Mouse (Mus musculus): ENCODE measurements around the gene Gm10643. TPM values are rescaled to one million over a fixed set of nuclear protein-coding genes. Genes with fewer than 3 reads are reported as not detected.

The Gm10643 gene
- polyA plus RNA-seq, 1 experiment = 2.9 TPM

GRCm38 (mm10) chr8:84070667-84071066 lies 5.7 kb upstream of the Gm10643 start:
- DNase-seq (ENCODE audit: low read depth) = peak; percentile 23

GRCm38 (mm10) chr8:84070241-84070640 lies 5.3 kb upstream of the Gm10643 start:
- no peak for DNase-seq (ENCODE audit: low read depth)
- TF ChIP-seq POLR2A (IDR thresholded peaks at IDR 0.05; ENCODE audit: borderline replicate concordance, extremely low read depth, insufficient read depth, insufficient read length, poor library complexity, severe bottlenecking) = no peak
- TF ChIP-seq CTCF (IDR thresholded peaks at IDR 0.05; ENCODE audit: borderline replicate concordance, extremely low read depth, insufficient read depth, insufficient read length) = no peak

More at GRCm38 (mm10) chr8:84070667-84071066, 5.7 kb upstream of the Gm10643 start:
- TF ChIP-seq POLR2A (IDR thresholded peaks at IDR 0.05; ENCODE audit: borderline replicate concordance, extremely low read depth, insufficient read depth, insufficient read length, poor library complexity, severe bottlenecking) = no peak
- no peak for TF ChIP-seq CTCF (IDR thresholded peaks at IDR 0.05; ENCODE audit: borderline replicate concordance, extremely low read depth, insufficient read depth, insufficient read length)

GRCm38 (mm10) chr8:84069750-84070149 lies 4.8 kb upstream of the Gm10643 start:
- no peak for TF ChIP-seq CTCF (IDR thresholded peaks at IDR 0.05; ENCODE audit: borderline replicate concordance, extremely low read depth, insufficient read depth, insufficient read length)
- TF ChIP-seq POLR2A (IDR thresholded peaks at IDR 0.05; ENCODE audit: borderline replicate concordance, extremely low read depth, insufficient read depth, insufficient read length, poor library complexity, severe bottlenecking) = no peak
- peak; percentile 35 for DNase-seq (ENCODE audit: low read depth)

GRCm38 (mm10) chr8:84069169-84069568 lies 4.2 kb upstream of the Gm10643 start:
- no peak for DNase-seq (ENCODE audit: low read depth)
- TF ChIP-seq POLR2A (IDR thresholded peaks at IDR 0.05; ENCODE audit: borderline replicate concordance, extremely low read depth, insufficient read depth, insufficient read length, poor library complexity, severe bottlenecking) (no peak), CTCF (IDR thresholded peaks at IDR 0.05; ENCODE audit: borderline replicate concordance, extremely low read depth, insufficient read depth, insufficient read length) (no peak)

GRCm38 (mm10) chr8:84068316-84069035 lies 3.5 kb upstream of the Gm10643 start:
- DNase-seq (ENCODE audit: low read depth) = no peak
- no peak for TF ChIP-seq CTCF (IDR thresholded peaks at IDR 0.05; ENCODE audit: borderline replicate concordance, extremely low read depth, insufficient read depth, insufficient read length)
- TF ChIP-seq POLR2A (IDR thresholded peaks at IDR 0.05; ENCODE audit: borderline replicate concordance, extremely low read depth, insufficient read depth, insufficient read length, poor library complexity, severe bottlenecking) = no peak

GRCm38 (mm10) chr8:84067911-84068310 lies 3.0 kb upstream of the Gm10643 start:
- DNase-seq (ENCODE audit: low read depth) = no peak
- TF ChIP-seq POLR2A (IDR thresholded peaks at IDR 0.05; ENCODE audit: borderline replicate concordance, extremely low read depth, insufficient read depth, insufficient read length, poor library complexity, severe bottlenecking) = no peak
- TF ChIP-seq CTCF (IDR thresholded peaks at IDR 0.05; ENCODE audit: borderline replicate concordance, extremely low read depth, insufficient read depth, insufficient read length) = no peak

- TF ChIP-seq POLR2A (IDR thresholded peaks at IDR 0.05; ENCODE audit: borderline replicate concordance, extremely low read depth, insufficient read depth, insufficient read length, poor library complexity, severe bottlenecking) = 0 out of 2 replicates have a peak, but pooled peaks have one; percentile 33
- no peak for TF ChIP-seq CTCF (IDR thresholded peaks at IDR 0.05; ENCODE audit: borderline replicate concordance, extremely low read depth, insufficient read depth, insufficient read length)
- DNase-seq (ENCODE audit: low read depth) = peak; percentile 95
Measured at GRCm38 (mm10) chr8:84067047-84067573, 2.2 kb upstream of the Gm10643 start.

- DNase-seq (ENCODE audit: low read depth) = peak; percentile 100
Measured at GRCm38 (mm10) chr8:84066291-84066930, 1.5 kb upstream of the Gm10643 start, which contains the start of gene Rfx1. Gene Rfx1 (plus strand): TSS chr8:84066834.

GRCm38 (mm10) chr8:84065457-84066072 lies 628 bp upstream of the Gm10643 start:
- TF ChIP-seq CTCF (IDR thresholded peaks at IDR 0.05; ENCODE audit: borderline replicate concordance, extremely low read depth, insufficient read depth, insufficient read length) = no peak
- no peak for TF ChIP-seq POLR2A (IDR thresholded peaks at IDR 0.05; ENCODE audit: borderline replicate concordance, extremely low read depth, insufficient read depth, insufficient read length, poor library complexity, severe bottlenecking)
- no peak for DNase-seq (ENCODE audit: low read depth)

More at GRCm38 (mm10) chr8:84066291-84066930, 1.5 kb upstream of the Gm10643 start, which contains the start of gene Rfx1:
- TF ChIP-seq CTCF (IDR thresholded peaks at IDR 0.05; ENCODE audit: borderline replicate concordance, extremely low read depth, insufficient read depth, insufficient read length) (no peak), POLR2A (IDR thresholded peaks at IDR 0.05; ENCODE audit: borderline replicate concordance, extremely low read depth, insufficient read depth, insufficient read length, poor library complexity, severe bottlenecking) (peak; percentile 48; the same call in 1 of the 2 replicates)

- no peak for TF ChIP-seq POLR2A (IDR thresholded peaks at IDR 0.05; ENCODE audit: borderline replicate concordance, extremely low read depth, insufficient read depth, insufficient read length, poor library complexity, severe bottlenecking)
- no peak for TF ChIP-seq CTCF (IDR thresholded peaks at IDR 0.05; ENCODE audit: borderline replicate concordance, extremely low read depth, insufficient read depth, insufficient read length)
- no peak for DNase-seq (ENCODE audit: low read depth)
Measured at GRCm38 (mm10) chr8:84063861-84064610, 901 bp downstream of the Gm10643 start.
